Mouse (Mus musculus): ENCODE measurements at regions not wholly inside any gene's neighbourhood (a gene's known extent, or its start where the extent isn't known, plus 50 kb on each side); places are given as distances from the start of the nearest gene placed in this dataset.

- peak; percentile 85 for ATAC-seq (ENCODE audit: insufficient number of reproducible peaks, insufficient read depth, low FRiP score, low read depth)
- Histone ChIP-seq H3K9ac (replicated peaks; ENCODE audit: low read depth, low read length) (no peak overlapping the region), H3K9me3 (ENCODE audit: control insufficient read depth, low read depth, low read length) (peaks cover 2% of the 10 kb centered on the region; the same call in 1 of the 2 replicates), H3K36me3 (ENCODE audit: control insufficient read depth, insufficient read depth, low read length) (no peaks in the 10 kb centered on the region), H3K4me2 (replicated peaks; ENCODE audit: low read depth, low read length) (no peak overlapping the region), H3K27me3 (ENCODE audit: control insufficient read depth, insufficient read depth, low read length) (no peaks in the 10 kb centered on the region), H3K27ac (ENCODE audit: low read length) (peak overlapping the region; percentile 58; the same call in 1 of the 2 replicates), H3K4me1 (ENCODE audit: control insufficient read depth, insufficient read depth, low read length) (peaks cover 13% of the 10 kb centered on the region; the same call in 1 of the 2 replicates), H3K4me3 (ENCODE audit: low read depth, low read length) (no peak overlapping the region)
- 18% methylated on average over 13 of the region's 13 CpGs for WGBS
Observed at GRCm38 (mm10) chr5:64422787-64423587, 266.9 kb downstream of the Tbc1d1 start.

- H3K27ac ChIP-seq (ENCODE audit: low read length), result no peak overlapping the region
- H3K36me3 ChIP-seq (ENCODE audit: control insufficient read depth, insufficient read depth, low read length), result no peaks in the 10 kb centered on the region
- no peak overlapping the region for H3K9ac ChIP-seq (replicated peaks; ENCODE audit: low read depth, low read length)
- WGBS, result 67% methylated on average over 8 of the region's 8 CpGs
- no peaks in the 10 kb centered on the region for H3K4me1 ChIP-seq (ENCODE audit: control insufficient read depth, insufficient read depth, low read length)
- H3K4me2 ChIP-seq (replicated peaks; ENCODE audit: low read depth, low read length), result no peak overlapping the region
- no peaks in the 10 kb centered on the region for H3K27me3 ChIP-seq (ENCODE audit: control insufficient read depth, insufficient read depth, low read length)
- ATAC-seq (ENCODE audit: insufficient number of reproducible peaks, insufficient read depth, low FRiP score, low read depth), result no peak
- H3K4me3 ChIP-seq (ENCODE audit: low read depth, low read length), result no peak overlapping the region
- H3K9me3 ChIP-seq (ENCODE audit: control insufficient read depth, low read depth, low read length), result peaks cover 2% of the 10 kb centered on the region; the same call in 1 of the 2 replicates
Observed at GRCm38 (mm10) chr5:64428822-64429221, 272.7 kb downstream of the Tbc1d1 start.

GRCm38 (mm10) chr5:64430501-64430900, 274.4 kb downstream of the Tbc1d1 start:
- H3K9ac ChIP-seq (replicated peaks; ENCODE audit: low read depth, low read length), result no peak overlapping the region
- peak overlapping the region; percentile 68; the same call in 1 of the 2 replicates for H3K27ac ChIP-seq (ENCODE audit: low read length)
- H3K4me1 ChIP-seq (ENCODE audit: control insufficient read depth, insufficient read depth, low read length), result no peaks in the 10 kb centered on the region
- no peak overlapping the region for H3K4me3 ChIP-seq (ENCODE audit: low read depth, low read length)
- 69% methylated on average over 3 of the region's 3 CpGs for WGBS
- no peaks in the 10 kb centered on the region for H3K27me3 ChIP-seq (ENCODE audit: control insufficient read depth, insufficient read depth, low read length)
- no peak for ATAC-seq (ENCODE audit: insufficient number of reproducible peaks, insufficient read depth, low FRiP score, low read depth)
- peaks cover 2% of the 10 kb centered on the region; the same call in 1 of the 2 replicates for H3K9me3 ChIP-seq (ENCODE audit: control insufficient read depth, low read depth, low read length)
- no peaks in the 10 kb centered on the region for H3K36me3 ChIP-seq (ENCODE audit: control insufficient read depth, insufficient read depth, low read length)
- H3K4me2 ChIP-seq (replicated peaks; ENCODE audit: low read depth, low read length), result no peak overlapping the region

GRCm38 (mm10) chr5:64431624-64432023, 275.5 kb downstream of the Tbc1d1 start:
- no peak overlapping the region for H3K4me3 ChIP-seq (ENCODE audit: low read depth, low read length)
- no peaks in the 10 kb centered on the region for H3K9me3 ChIP-seq (ENCODE audit: control insufficient read depth, low read depth, low read length)
- ATAC-seq (ENCODE audit: insufficient number of reproducible peaks, insufficient read depth, low FRiP score, low read depth), result peak; percentile 94
- WGBS, result 61% methylated on average over 6 of the region's 6 CpGs
- H3K27me3 ChIP-seq (ENCODE audit: control insufficient read depth, insufficient read depth, low read length), result no peaks in the 10 kb centered on the region
- H3K4me1 ChIP-seq (ENCODE audit: control insufficient read depth, insufficient read depth, low read length), result no peaks in the 10 kb centered on the region
- H3K4me2 ChIP-seq (replicated peaks; ENCODE audit: low read depth, low read length), result no peak overlapping the region
- no peaks in the 10 kb centered on the region for H3K36me3 ChIP-seq (ENCODE audit: control insufficient read depth, insufficient read depth, low read length)
- H3K9ac ChIP-seq (replicated peaks; ENCODE audit: low read depth, low read length), result no peak overlapping the region
- peak overlapping the region; percentile 68 for H3K27ac ChIP-seq (ENCODE audit: low read length)

- H3K4me3 ChIP-seq (ENCODE audit: low read depth, low read length), result no peak overlapping the region
- H3K4me2 ChIP-seq (replicated peaks; ENCODE audit: low read depth, low read length), result no peak overlapping the region
- ATAC-seq (ENCODE audit: insufficient number of reproducible peaks, insufficient read depth, low FRiP score, low read depth), result no peak
- H3K9me3 ChIP-seq (ENCODE audit: control insufficient read depth, low read depth, low read length), result no peaks in the 10 kb centered on the region
- no peaks in the 10 kb centered on the region for H3K36me3 ChIP-seq (ENCODE audit: control insufficient read depth, insufficient read depth, low read length)
- H3K27me3 ChIP-seq (ENCODE audit: control insufficient read depth, insufficient read depth, low read length), result no peaks in the 10 kb centered on the region
- H3K9ac ChIP-seq (replicated peaks; ENCODE audit: low read depth, low read length), result no peak overlapping the region
- H3K4me1 ChIP-seq (ENCODE audit: control insufficient read depth, insufficient read depth, low read length), result 0 out of 2 replicates have a peak, but pooled peaks cover 4% of the 10 kb centered on the region
- WGBS, result 88% methylated on average over 5 of the region's 5 CpGs
- H3K27ac ChIP-seq (ENCODE audit: low read length), result no peak overlapping the region
Observed at GRCm38 (mm10) chr5:64433786-64434185, 277.7 kb downstream of the Tbc1d1 start.

GRCm38 (mm10) chr5:64435491-64435890, 279.4 kb downstream of the Tbc1d1 start:
- H3K9me3 ChIP-seq (ENCODE audit: control insufficient read depth, low read depth, low read length), result no peaks in the 10 kb centered on the region
- WGBS, result 43% methylated on average over 3 of the region's 3 CpGs
- ATAC-seq (ENCODE audit: insufficient number of reproducible peaks, insufficient read depth, low FRiP score, low read depth), result peak; percentile 81; the same call in 1 of the 2 replicates
- no peak overlapping the region for H3K27ac ChIP-seq (ENCODE audit: low read length)
- no peak overlapping the region for H3K4me2 ChIP-seq (replicated peaks; ENCODE audit: low read depth, low read length)
- no peak overlapping the region for H3K9ac ChIP-seq (replicated peaks; ENCODE audit: low read depth, low read length)
- H3K4me3 ChIP-seq (ENCODE audit: low read depth, low read length), result no peak overlapping the region
- H3K36me3 ChIP-seq (ENCODE audit: control insufficient read depth, insufficient read depth, low read length), result no peaks in the 10 kb centered on the region
- no peaks in the 10 kb centered on the region for H3K27me3 ChIP-seq (ENCODE audit: control insufficient read depth, insufficient read depth, low read length)
- H3K4me1 ChIP-seq (ENCODE audit: control insufficient read depth, insufficient read depth, low read length), result 0 out of 2 replicates have a peak, but pooled peaks cover 4% of the 10 kb centered on the region

- no peak overlapping the region for H3K4me2 ChIP-seq (replicated peaks; ENCODE audit: low read depth, low read length)
- H3K9me3 ChIP-seq (ENCODE audit: control insufficient read depth, low read depth, low read length), result no peaks in the 10 kb centered on the region
- no peak overlapping the region for H3K27ac ChIP-seq (ENCODE audit: low read length)
- WGBS, result 60% methylated on average over 2 of the region's 2 CpGs
- no peaks in the 10 kb centered on the region for H3K36me3 ChIP-seq (ENCODE audit: control insufficient read depth, insufficient read depth, low read length)
- H3K27me3 ChIP-seq (ENCODE audit: control insufficient read depth, insufficient read depth, low read length), result no peaks in the 10 kb centered on the region
- H3K4me3 ChIP-seq (ENCODE audit: low read depth, low read length), result no peak overlapping the region
- 0 out of 2 replicates have a peak, but pooled peaks cover 4% of the 10 kb centered on the region for H3K4me1 ChIP-seq (ENCODE audit: control insufficient read depth, insufficient read depth, low read length)
- ATAC-seq (ENCODE audit: insufficient number of reproducible peaks, insufficient read depth, low FRiP score, low read depth), result no peak
- no peak overlapping the region for H3K9ac ChIP-seq (replicated peaks; ENCODE audit: low read depth, low read length)
Observed at GRCm38 (mm10) chr5:64435958-64436357, 279.9 kb downstream of the Tbc1d1 start.

GRCm38 (mm10) chr5:64437720-64438119, 281.6 kb downstream of the Tbc1d1 start:
- no peak overlapping the region for H3K27ac ChIP-seq (ENCODE audit: low read length)
- H3K36me3 ChIP-seq (ENCODE audit: control insufficient read depth, insufficient read depth, low read length), result no peaks in the 10 kb centered on the region
- WGBS, result 72% methylated on average over 5 of the region's 5 CpGs
- no peak overlapping the region for H3K9ac ChIP-seq (replicated peaks; ENCODE audit: low read depth, low read length)
- ATAC-seq (ENCODE audit: insufficient number of reproducible peaks, insufficient read depth, low FRiP score, low read depth), result no peak
- no peaks in the 10 kb centered on the region for H3K27me3 ChIP-seq (ENCODE audit: control insufficient read depth, insufficient read depth, low read length)
- no peak overlapping the region for H3K4me2 ChIP-seq (replicated peaks; ENCODE audit: low read depth, low read length)
- 0 out of 2 replicates have a peak, but pooled peaks cover 4% of the 10 kb centered on the region for H3K4me1 ChIP-seq (ENCODE audit: control insufficient read depth, insufficient read depth, low read length)
- no peaks in the 10 kb centered on the region for H3K9me3 ChIP-seq (ENCODE audit: control insufficient read depth, low read depth, low read length)
- H3K4me3 ChIP-seq (ENCODE audit: low read depth, low read length), result no peak overlapping the region
